Mouse (Mus musculus) liver, postnatal 0 days (tissue): Measurements from ENCODE around the gene Zfp871.
"Not testable (repeated sequence)": the region's sequence is repeated elsewhere in the genome, so short reads cannot be mapped to it uniquely, and the experiment has no call there.

ENCODE experiments used
- CTCF ChIP-seq: sonication (generic); IDR thresholded peaks from 2 replicates; pipeline ENCODE4 v1.5.1; 2016; ENCODE audit warnings: antibody characterized with exemption, low read depth
- EP300 ChIP-seq: IDR thresholded peaks from 2 replicates; pipeline ENCODE4 v1.6.1; 2016; ENCODE audit warnings: antibody characterized with exemption, low read depth, mild to moderate bottlenecking

GRCm38 (mm10) chr17:32722151-32722550, 65.9 kb downstream of the Zfp871 start:
- TF ChIP-seq CTCF, EP300: not testable (repeated sequence)
